Mouse (Mus musculus): ENCODE results near the gene Mef2d. TPM values are rescaled to one million over a fixed set of nuclear protein-coding genes. Genes with fewer than 3 reads are reported as not detected.

The Mef2d gene
- polyA plus RNA-seq, 1 experiment, result 121 TPM

GRCm38 (mm10) chr3:88120117-88120651 lies 22.0 kb upstream of the Mef2d start:
- Histone ChIP-seq H3K27me3 (ENCODE audit: control insufficient read depth, insufficient read depth, insufficient read length) (no peaks in the 10 kb centered on the region), H3ac (ENCODE audit: control insufficient read depth, insufficient read length) (no peak overlapping the region), H3K79me2 (ENCODE audit: control insufficient read depth, insufficient read depth) (no peaks in the 10 kb centered on the region), H3K4me2 (ENCODE audit: low read depth) (no peak overlapping the region), H3K4me3 (no peak overlapping the region), H3K36me3 (ENCODE audit: control insufficient read depth, insufficient read depth) (no peaks in the 10 kb centered on the region)
- TF ChIP-seq E2F4 (IDR thresholded peaks at IDR 0.05; ENCODE audit: insufficient read depth) (no peak), MYOD1 (IDR thresholded peaks at IDR 0.05; ENCODE audit: control insufficient read depth in 1 of 3, insufficient read length in 2 of 3, low read depth in 2 of 3) (no peak), TCF3 (IDR thresholded peaks at IDR 0.05; ENCODE audit: insufficient read length, low read depth) (no peak), MYOG (IDR thresholded peaks at IDR 0.05; ENCODE audit: control insufficient read depth in 1 of 3, insufficient read depth in 1 of 3, insufficient read length in 2 of 3, low read depth in 2 of 3) (no peak), POLR2A (IDR thresholded peaks at IDR 0.05; ENCODE audit: insufficient read length, low read depth) (no peak), USF1 (IDR thresholded peaks at IDR 0.05; ENCODE audit: low read depth) (no peak), REST (IDR thresholded peaks at IDR 0.05; ENCODE audit: insufficient read depth, insufficient read length) (no peak), SRF (IDR thresholded peaks at IDR 0.05; ENCODE audit: control insufficient read depth, insufficient read length, low read depth) (no peak), MAX (IDR thresholded peaks at IDR 0.05; ENCODE audit: low read depth) (no peak), POLR2AphosphoS2 (IDR thresholded peaks at IDR 0.05; ENCODE audit: insufficient read length, low read depth) (no peak), TCF12 (IDR thresholded peaks at IDR 0.05; ENCODE audit: insufficient read depth, poor library complexity, severe bottlenecking) (no peak), CEBPB (IDR thresholded peaks at IDR 0.05; ENCODE audit: insufficient read depth, poor library complexity, severe bottlenecking) (no peak)

GRCm38 (mm10) chr3:88121164-88122131 lies 20.7 kb upstream of the Mef2d start:
- Histone ChIP-seq H3K36me3 (ENCODE audit: control insufficient read depth, insufficient read depth) (no peaks in the 10 kb centered on the region), H3K79me2 (ENCODE audit: control insufficient read depth, insufficient read depth) (no peaks in the 10 kb centered on the region), H3K4me3 (no peak overlapping the region), H3K4me2 (ENCODE audit: low read depth) (no peak overlapping the region), H3ac (ENCODE audit: control insufficient read depth, insufficient read length) (no peak overlapping the region), H3K27me3 (ENCODE audit: control insufficient read depth, insufficient read depth, insufficient read length) (no peaks in the 10 kb centered on the region)
- TF ChIP-seq MYOD1 (IDR thresholded peaks at IDR 0.05; ENCODE audit: control insufficient read depth in 1 of 3, insufficient read length in 2 of 3, low read depth in 2 of 3) (no peak), POLR2AphosphoS2 (IDR thresholded peaks at IDR 0.05; ENCODE audit: insufficient read length, low read depth) (peak; percentile 11)

- no peak overlapping the region for H3K4me3 ChIP-seq
- H3ac ChIP-seq (ENCODE audit: control insufficient read depth, insufficient read length), result no peak overlapping the region
- H3K79me2 ChIP-seq (ENCODE audit: control insufficient read depth, insufficient read depth), result no peaks in the 10 kb centered on the region
- no peaks in the 10 kb centered on the region for H3K27me3 ChIP-seq (ENCODE audit: control insufficient read depth, insufficient read depth, insufficient read length)
- no peaks in the 10 kb centered on the region for H3K36me3 ChIP-seq (ENCODE audit: control insufficient read depth, insufficient read depth)
- no peak for TF ChIP-seq CEBPB (IDR thresholded peaks at IDR 0.05; ENCODE audit: insufficient read depth, poor library complexity, severe bottlenecking)
- TF ChIP-seq E2F4 (IDR thresholded peaks at IDR 0.05; ENCODE audit: insufficient read depth), result no peak
- TF ChIP-seq MAX (IDR thresholded peaks at IDR 0.05; ENCODE audit: low read depth), result no peak
- no peak for TF ChIP-seq MYOG (IDR thresholded peaks at IDR 0.05; ENCODE audit: control insufficient read depth in 1 of 3, insufficient read depth in 1 of 3, insufficient read length in 2 of 3, low read depth in 2 of 3)
- TF ChIP-seq SRF (IDR thresholded peaks at IDR 0.05; ENCODE audit: control insufficient read depth, insufficient read length, low read depth), result no peak
- no peak for TF ChIP-seq POLR2A (IDR thresholded peaks at IDR 0.05; ENCODE audit: insufficient read length, low read depth)
- no peak for TF ChIP-seq TCF3 (IDR thresholded peaks at IDR 0.05; ENCODE audit: insufficient read length, low read depth)
- TF ChIP-seq REST (IDR thresholded peaks at IDR 0.05; ENCODE audit: insufficient read depth, insufficient read length), result no peak
- no peak for TF ChIP-seq MYOD1 (IDR thresholded peaks at IDR 0.05; ENCODE audit: control insufficient read depth in 1 of 3, insufficient read length in 2 of 3, low read depth in 2 of 3)
- no peak for TF ChIP-seq USF1 (IDR thresholded peaks at IDR 0.05; ENCODE audit: low read depth)
- TF ChIP-seq POLR2AphosphoS2 (IDR thresholded peaks at IDR 0.05; ENCODE audit: insufficient read length, low read depth), result no peak
- no peak for TF ChIP-seq TCF12 (IDR thresholded peaks at IDR 0.05; ENCODE audit: insufficient read depth, poor library complexity, severe bottlenecking)
- H3K4me2 ChIP-seq (ENCODE audit: low read depth), result no peak overlapping the region
Measured at GRCm38 (mm10) chr3:88125195-88125594, 17.0 kb upstream of the Mef2d start.

GRCm38 (mm10) chr3:88126181-88126580 lies 16.0 kb upstream of the Mef2d start:
- Histone ChIP-seq H3ac (ENCODE audit: control insufficient read depth, insufficient read length) (no peak overlapping the region), H3K4me3 (no peak overlapping the region)
- no peak for TF ChIP-seq SRF (IDR thresholded peaks at IDR 0.05; ENCODE audit: control insufficient read depth, insufficient read length, low read depth)
- TF ChIP-seq TCF12 (IDR thresholded peaks at IDR 0.05; ENCODE audit: insufficient read depth, poor library complexity, severe bottlenecking), result no peak
- TF ChIP-seq CEBPB (IDR thresholded peaks at IDR 0.05; ENCODE audit: insufficient read depth, poor library complexity, severe bottlenecking), result no peak
- no peak for TF ChIP-seq POLR2AphosphoS2 (IDR thresholded peaks at IDR 0.05; ENCODE audit: insufficient read length, low read depth)
- TF ChIP-seq REST (IDR thresholded peaks at IDR 0.05; ENCODE audit: insufficient read depth, insufficient read length), result no peak
- no peak for TF ChIP-seq MYOG (IDR thresholded peaks at IDR 0.05; ENCODE audit: control insufficient read depth in 1 of 3, insufficient read depth in 1 of 3, insufficient read length in 2 of 3, low read depth in 2 of 3)
- TF ChIP-seq USF1 (IDR thresholded peaks at IDR 0.05; ENCODE audit: low read depth), result no peak
- TF ChIP-seq TCF3 (IDR thresholded peaks at IDR 0.05; ENCODE audit: insufficient read length, low read depth), result no peak
- TF ChIP-seq E2F4 (IDR thresholded peaks at IDR 0.05; ENCODE audit: insufficient read depth), result no peak
- TF ChIP-seq MAX (IDR thresholded peaks at IDR 0.05; ENCODE audit: low read depth), result no peak
- TF ChIP-seq POLR2A (IDR thresholded peaks at IDR 0.05; ENCODE audit: insufficient read length, low read depth), result no peak

More at GRCm38 (mm10) chr3:88126181-88126580, 16.0 kb upstream of the Mef2d start:
- Histone ChIP-seq H3K4me2 (ENCODE audit: low read depth) (no peak overlapping the region), H3K36me3 (ENCODE audit: control insufficient read depth, insufficient read depth) (no peaks in the 10 kb centered on the region), H3K27me3 (ENCODE audit: control insufficient read depth, insufficient read depth, insufficient read length) (no peaks in the 10 kb centered on the region), H3K79me2 (ENCODE audit: control insufficient read depth, insufficient read depth) (no peaks in the 10 kb centered on the region)

Data from myocyte (in vitro differentiated cells).